In the genomic region with DNA sequence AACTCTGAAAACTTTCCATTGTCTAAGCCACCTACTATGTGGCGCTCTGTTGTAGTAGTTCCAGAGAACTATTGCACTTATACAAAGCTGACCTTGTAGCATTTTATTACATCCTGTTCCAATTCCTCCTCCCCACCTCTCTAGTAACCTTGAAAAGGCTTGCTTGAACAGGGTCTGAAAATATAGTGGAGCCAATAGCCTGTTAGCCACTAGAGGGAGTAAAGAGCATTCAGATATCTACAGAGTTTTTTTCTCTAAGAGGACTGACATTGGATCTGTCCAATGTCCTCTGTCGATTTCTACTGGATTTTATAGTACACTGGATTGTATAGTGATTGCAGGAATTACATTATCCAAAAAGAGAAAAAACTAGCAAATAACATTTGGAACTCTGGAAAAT, we compare ENCODE assay signal across 8 mouse cellular contexts. TPM values are rescaled to one million over a fixed set of nuclear protein-coding genes. Genes with fewer than 3 reads are reported as not detected.
DNase-seq lines count a peak whose midpoint lies in the region; ATAC-seq lines count a peak whose summit lies in the region.

No protein-coding gene starts in this region.

- H3K4me3 ChIP-seq in kidney, embryonic 16.5 days (ENCODE audit: low read length), result no peak overlapping the region

- no peaks in the 10 kb centered on the region for H3K27me3 ChIP-seq in kidney, embryonic 16.5 days (ENCODE audit: insufficient read depth, low read length)

- ATAC-seq in kidney, embryonic 16.5 days (ENCODE audit: low FRiP score, low TSS enrichment), result no peak
- peak; percentile 87 for ATAC-seq in CD4-positive, CD25-positive, alpha-beta regulatory T cell, adult 4 months

- peak; percentile 5 for DNase-seq in kidney, postnatal 10 days
- peak; percentile 61 for DNase-seq in ZHBTc4 (ENCODE audit: low read depth, low spot score)
- peak; percentile 8 for DNase-seq in kidney, postnatal 14 days
- DNase-seq in urinary bladder, postnatal 10 days (ENCODE audit: low spot score), result no peak
- DNase-seq in left cerebral cortex, adult 8-10 months (ENCODE audit: low spot score in 2 of 2), result no peak
- DNase-seq in spleen, adult 12 weeks (ENCODE audit: low spot score), result no peak

- no peak overlapping the region for H3K4me2 ChIP-seq in kidney, embryonic 16.5 days (replicated peaks; ENCODE audit: low read depth, low read length)

- no peaks in the 10 kb centered on the region for H3K4me1 ChIP-seq in kidney, embryonic 16.5 days (ENCODE audit: insufficient read depth, low read length)

- WGBS in kidney, embryonic 16.5 days, result 26% methylated on average over 2 of the region's 2 CpGs

- no peaks in the 10 kb centered on the region for H3K9me3 ChIP-seq in kidney, embryonic 16.5 days (ENCODE audit: low read length)

- H3K9ac ChIP-seq in kidney, embryonic 16.5 days (replicated peaks; ENCODE audit: low read length), result no peak overlapping the region

- H3K27ac ChIP-seq in kidney, embryonic 16.5 days (ENCODE audit: low read length), result no peak overlapping the region

- H3K36me3 ChIP-seq in kidney, embryonic 16.5 days (ENCODE audit: insufficient read depth, low read length), result no peaks in the 10 kb centered on the region

RNA-seq across cellular contexts. Expression of gene Spata48, which starts 6.9 kb away (rescaled TPM):
- 1.4 and 2.1 TPM in 2 replicates for polyA plus RNA-seq in kidney, embryonic 16.5 days (2015; fragmentation: Nextera tagmentation; extraction: Ambion mirVana)
- polyA plus RNA-seq in CD4-positive, CD25-positive, alpha-beta regulatory T cell, adult 4 months (2017; shearing (Covaris generic)), result under 1 TPM in 1 of 2 experiments, not detected in 1; 0.90 TPM
- total RNA-seq in left cerebral cortex, adult 8-10 months (2022), result under 1 TPM; 0.62 to 0.91 (median 0.80) TPM

RNA-seq across cellular contexts. Expression of gene Zpbp, which starts 7.2 kb away (rescaled TPM):
- 0.63 and 0.77 TPM in 2 replicates for polyA plus RNA-seq in kidney, embryonic 16.5 days (2015; fragmentation: Nextera tagmentation; extraction: Ambion mirVana)
- under 1 TPM; 0.27 TPM for polyA plus RNA-seq in CD4-positive, CD25-positive, alpha-beta regulatory T cell, adult 4 months (2017; shearing (Covaris generic))
- 1 to 10 TPM; 1.1 to 1.5 (median 1.5) TPM for total RNA-seq in left cerebral cortex, adult 8-10 months (2022)

Comparison
In these comparisons a context has a peak if more than half of its experiments do, and no peak if none do; other contexts are left out.
1. DNase-seq: peak in kidney, postnatal 10 days (single experiment), ZHBTc4 (single experiment) and kidney, postnatal 14 days (single experiment); none in urinary bladder, postnatal 10 days (single experiment), left cerebral cortex, adult 8-10 months (0 of 2) and spleen, adult 12 weeks (single experiment).